Mouse (Mus musculus) MEL (cell line): ENCODE measurements around the gene Mrps35.

Experiments
- CTCF ChIP-seq, 3 experiments: IDR thresholded peaks in 2 of 3; conservative IDR thresholded peaks in 1 of 3; 2 replicates each; pipeline ENCODE4 v1.5.1; 2011 to 2012; ENCODE audit warnings: low read length in 3 of 3, low read depth in 2 of 3, mild to moderate bottlenecking in 2 of 3, improper control_type of control experiment in 1 of 3, inconsistent platforms in 1 of 3, mixed read lengths in 1 of 3, moderate library complexity in 1 of 3; ENCODE audit not compliant: control insufficient read depth in 1 of 3, insufficient read depth in 1 of 3, poor library complexity in 1 of 3, severe bottlenecking in 1 of 3
- ELF1 ChIP-seq: IDR thresholded peaks from 2 replicates; pipeline ENCODE4 v1.6.1; 2014; ENCODE audit warnings: low read depth, mild to moderate bottlenecking, inconsistent platforms, low read length, improper control_type of control experiment, moderate library complexity
- MEF2A ChIP-seq: IDR thresholded peaks from 2 replicates; pipeline ENCODE4 v1.6.1; 2014; ENCODE audit warnings: low read depth, mild to moderate bottlenecking, inconsistent platforms, low read length, improper control_type of control experiment; ENCODE audit not compliant: poor library complexity, insufficient replicate concordance, severe bottlenecking; ENCODE audit errors: extremely low read depth
- MXI1 ChIP-seq: IDR thresholded peaks from 2 replicates; pipeline ENCODE4 v1.6.1; 2011; ENCODE audit warnings: mild to moderate bottlenecking, low read depth, low read length, improper control_type of control experiment
- POLR2A ChIP-seq, 2 experiments: IDR thresholded peaks; 2 replicates each; pipeline ENCODE4 v1.6.1; 2011 to 2012; ENCODE audit warnings: low read length in 2 of 2, mild to moderate bottlenecking in 2 of 2, control low read depth in 1 of 2, improper control_type of control experiment in 1 of 2, low read depth in 1 of 2, moderate library complexity in 1 of 2; ENCODE audit not compliant: control insufficient read depth in 1 of 2, insufficient read depth in 1 of 2, poor library complexity in 1 of 2
- POLR2AphosphoS2 ChIP-seq: IDR thresholded peaks from 2 replicates; pipeline ENCODE4 v1.6.1; 2011; ENCODE audit warnings: low read length, improper control_type of control experiment
- POLR2AphosphoS5 ChIP-seq: IDR thresholded peaks from 2 replicates; pipeline ENCODE4 v1.6.1; 2012; ENCODE audit warnings: low read depth, borderline replicate concordance, mild to moderate bottlenecking, inconsistent platforms, low read length, moderate library complexity, mixed read lengths
- USF1 ChIP-seq: IDR thresholded peaks from 2 replicates; pipeline ENCODE4 v1.6.1; 2014; ENCODE audit warnings: low read depth, mild to moderate bottlenecking, inconsistent platforms, low read length, improper control_type of control experiment, moderate library complexity

- TF ChIP-seq CTCF (IDR thresholded peaks at IDR 0.05 in 2 of 3, conservative IDR thresholded peaks at IDR 0.05 in 1 of 3; ENCODE audit: control insufficient read depth in 1 of 3, insufficient read depth in 1 of 3, low read depth in 2 of 3, low read length in 3 of 3, poor library complexity in 1 of 3, severe bottlenecking in 1 of 3) (no peak), POLR2AphosphoS5 (no peak), POLR2A (IDR thresholded peaks at IDR 0.05; ENCODE audit: control insufficient read depth in 1 of 2, insufficient read depth in 1 of 2, low read depth in 1 of 2, low read length in 2 of 2, poor library complexity in 1 of 2) (no peak), ELF1 (no peak), MEF2A (no peak), POLR2AphosphoS2 (no peak), MXI1 (peak; percentile 37; the same call in 1 of the 2 replicates), USF1 (no peak)
Measured at GRCm38 (mm10) chr6:147085398-147086040, 43.0 kb downstream of the Mrps35 start.
